Mouse (Mus musculus): Measurements from ENCODE around the gene Clybl. TPM values are rescaled to one million over a fixed set of nuclear protein-coding genes. Genes with fewer than 3 reads are reported as not detected.
A peak's percentile ranks its signal among the peaks of the same experiment; 100 is the strongest.

Gene Clybl
- polyA plus RNA-seq, 1 experiment from 2014 or later: 8.4 TPM

DNA sequence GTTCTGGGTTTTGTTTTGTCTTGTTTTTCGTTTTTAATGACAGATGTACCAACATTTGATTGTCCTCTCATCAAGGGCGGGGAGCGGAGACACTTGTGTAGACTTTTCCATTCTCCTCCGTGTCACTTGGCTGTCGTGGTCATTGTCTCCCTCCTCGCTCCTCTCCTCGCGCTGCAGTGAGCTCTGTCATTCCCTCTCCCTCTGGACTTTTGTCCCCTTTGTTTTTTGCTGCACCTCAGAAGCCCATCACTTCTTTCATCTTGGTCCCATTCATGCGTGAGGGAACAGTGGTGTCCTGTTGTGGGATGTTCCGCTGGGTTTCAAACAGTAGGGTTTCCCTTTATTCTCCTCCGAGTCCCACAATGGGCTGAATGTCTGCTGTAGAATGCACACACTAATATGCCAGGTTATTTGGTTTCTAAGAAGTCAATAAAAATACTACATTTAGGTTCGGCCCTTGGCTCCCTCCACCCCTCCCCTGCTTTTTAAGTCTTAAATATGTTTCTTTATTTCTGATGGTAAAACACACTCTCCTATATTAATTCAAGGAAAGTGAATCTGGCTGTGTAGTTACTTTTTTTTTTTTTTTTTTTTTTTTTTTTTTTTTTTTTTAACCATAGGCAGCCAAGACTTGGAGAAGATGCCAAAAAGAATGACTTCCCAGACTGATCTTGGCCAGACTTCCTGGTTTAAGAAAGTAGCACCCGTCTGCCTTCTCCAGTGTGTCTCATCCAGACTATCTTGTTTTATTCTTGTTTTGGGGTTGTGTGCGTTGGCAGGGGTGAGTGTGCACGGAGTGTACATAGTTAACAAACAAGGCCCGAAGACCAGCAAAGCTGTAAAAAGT, 98.2 kb downstream of the Clybl start:
- peak overlapping the region; percentile 12; the same call in 1 of the 2 replicates for H3K4me2 ChIP-seq (ENCODE audit: low read length)
- no peaks in the 10 kb centered on the region for H3K9me3 ChIP-seq (ENCODE audit: control insufficient read depth, low read length)
- 25% methylated on average over 16 of the region's 16 CpGs for WGBS
- ATAC-seq: peak; percentile 45; the same call in 1 of the 2 replicates
- peaks cover 23% of the 10 kb centered on the region for H3K27me3 ChIP-seq (replicated peaks; ENCODE audit: control insufficient read depth, insufficient read depth, low read length)
- H3K4me3 ChIP-seq (replicated peaks; ENCODE audit: low read length): no peak overlapping the region
- H3K36me3 ChIP-seq (ENCODE audit: control insufficient read depth, insufficient read depth): no peaks in the 10 kb centered on the region
- peaks cover 11% of the 10 kb centered on the region for H3K4me1 ChIP-seq (replicated peaks; ENCODE audit: control insufficient read depth, insufficient read depth, low read length)
- no peak overlapping the region for H3K9ac ChIP-seq (replicated peaks; ENCODE audit: low read depth, low read length)
- no peak overlapping the region for H3K27ac ChIP-seq (ENCODE audit: low read length)

DNA sequence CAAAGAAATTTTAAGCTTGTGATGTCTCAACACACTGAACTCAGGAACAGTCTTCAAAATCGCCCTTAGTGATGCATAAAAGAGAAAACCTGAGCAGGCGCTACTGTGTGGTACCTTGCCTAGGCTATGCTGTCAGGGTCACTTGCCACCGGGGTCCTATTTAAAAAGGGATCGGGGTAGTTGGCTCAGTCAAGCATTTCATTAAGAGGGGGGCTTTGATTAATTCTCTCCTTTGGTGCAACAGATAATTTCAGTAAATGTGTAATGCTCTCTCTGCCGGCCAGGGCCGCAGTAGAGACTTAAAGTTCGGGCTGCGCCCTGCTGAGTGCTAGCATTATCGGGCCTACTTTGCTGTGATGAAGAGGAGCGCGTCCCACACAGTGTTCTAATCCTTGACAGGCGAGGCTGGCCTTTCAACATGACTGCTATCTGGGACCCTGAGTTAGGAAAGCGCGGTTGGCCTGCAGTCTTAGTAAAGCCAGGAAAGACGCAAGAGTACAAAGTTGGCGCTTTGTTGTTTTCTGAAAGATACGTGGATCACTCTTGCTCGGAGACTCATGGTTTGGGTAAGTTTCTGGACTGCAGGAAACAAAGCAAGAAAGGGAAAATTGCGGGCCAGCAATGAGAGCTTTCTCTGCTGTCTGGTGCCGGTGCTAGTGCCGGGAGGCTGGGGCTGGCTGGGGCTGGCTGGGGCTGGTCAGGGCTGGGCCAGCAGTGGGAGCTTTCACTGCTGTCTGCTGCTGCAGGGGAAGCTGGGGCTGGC, 99.0 kb downstream of the Clybl start:
- WGBS: 20% methylated on average over 21 of the region's 21 CpGs
- H3K27ac ChIP-seq (ENCODE audit: low read length): no peak overlapping the region
- no peaks in the 10 kb centered on the region for H3K36me3 ChIP-seq (ENCODE audit: control insufficient read depth, insufficient read depth)
- 0 out of 2 replicates have a peak, but pooled peaks have one; percentile 15 for ATAC-seq
- peaks cover 11% of the 10 kb centered on the region for H3K4me1 ChIP-seq (replicated peaks; ENCODE audit: control insufficient read depth, insufficient read depth, low read length)
- H3K4me2 ChIP-seq (ENCODE audit: low read length): no peak overlapping the region
- H3K9me3 ChIP-seq (ENCODE audit: control insufficient read depth, low read length): no peaks in the 10 kb centered on the region
- no peak overlapping the region for H3K4me3 ChIP-seq (replicated peaks; ENCODE audit: low read length)
- peaks cover 23% of the 10 kb centered on the region for H3K27me3 ChIP-seq (replicated peaks; ENCODE audit: control insufficient read depth, insufficient read depth, low read length)
- H3K9ac ChIP-seq (replicated peaks; ENCODE audit: low read depth, low read length): no peak overlapping the region

GRCm38 (mm10) chr14:122281072-122281634, 99.6 kb downstream of the Clybl start:
- Histone ChIP-seq H3K4me1 (replicated peaks; ENCODE audit: control insufficient read depth, insufficient read depth, low read length) (peaks cover 11% of the 10 kb centered on the region), H3K27me3 (replicated peaks; ENCODE audit: control insufficient read depth, insufficient read depth, low read length) (peaks cover 23% of the 10 kb centered on the region), H3K4me2 (ENCODE audit: low read length) (no peak overlapping the region), H3K27ac (ENCODE audit: low read length) (no peak overlapping the region), H3K9me3 (ENCODE audit: control insufficient read depth, low read length) (no peaks in the 10 kb centered on the region), H3K4me3 (replicated peaks; ENCODE audit: low read length) (no peak overlapping the region), H3K9ac (replicated peaks; ENCODE audit: low read depth, low read length) (no peak overlapping the region), H3K36me3 (ENCODE audit: control insufficient read depth, insufficient read depth) (no peaks in the 10 kb centered on the region)
- WGBS: 43% methylated on average over 9 of the region's 9 CpGs
- no peak for ATAC-seq

- H3K4me1 ChIP-seq (replicated peaks; ENCODE audit: control insufficient read depth, insufficient read depth, low read length): peaks cover 11% of the 10 kb centered on the region
- no peak overlapping the region for H3K9ac ChIP-seq (replicated peaks; ENCODE audit: low read depth, low read length)
- ATAC-seq: no peak
- peaks cover 23% of the 10 kb centered on the region for H3K27me3 ChIP-seq (replicated peaks; ENCODE audit: control insufficient read depth, insufficient read depth, low read length)
- no peaks in the 10 kb centered on the region for H3K9me3 ChIP-seq (ENCODE audit: control insufficient read depth, low read length)
- H3K4me3 ChIP-seq (replicated peaks; ENCODE audit: low read length): no peak overlapping the region
- no peak overlapping the region for H3K27ac ChIP-seq (ENCODE audit: low read length)
- H3K36me3 ChIP-seq (ENCODE audit: control insufficient read depth, insufficient read depth): no peaks in the 10 kb centered on the region
- H3K4me2 ChIP-seq (ENCODE audit: low read length): no peak overlapping the region
- 94% methylated on average over 5 of the region's 5 CpGs for WGBS
These were observed 102.5 kb downstream of the Clybl start for GRCm38 (mm10) chr14:122283959-122284358.

DNA sequence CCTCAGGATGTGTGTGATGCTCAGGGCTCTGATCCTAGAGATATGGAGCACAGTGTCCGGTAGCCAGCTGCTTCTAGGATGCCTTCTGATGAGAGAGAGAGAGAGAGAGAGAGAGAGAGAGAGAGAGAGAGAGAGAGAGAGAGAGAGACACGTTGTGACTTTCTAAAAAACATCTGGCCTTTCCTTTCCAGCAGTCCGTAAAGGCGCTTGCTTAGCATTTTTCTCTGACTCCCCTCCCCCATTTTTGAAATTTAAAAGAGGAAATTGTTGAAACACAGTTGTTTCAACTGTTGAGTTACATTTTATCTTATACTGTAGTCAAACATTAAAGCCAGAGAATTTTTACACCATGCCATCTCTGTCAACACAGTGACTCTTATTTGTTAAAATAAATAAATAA, 114.9 kb downstream of the Clybl start:
- Histone ChIP-seq H3K4me1 (replicated peaks; ENCODE audit: control insufficient read depth, insufficient read depth, low read length) (peaks cover 1% of the 10 kb centered on the region; the same call in 1 of the 2 replicates), H3K36me3 (ENCODE audit: control insufficient read depth, insufficient read depth) (no peaks in the 10 kb centered on the region), H3K4me2 (ENCODE audit: low read length) (no peak overlapping the region), H3K9ac (replicated peaks; ENCODE audit: low read depth, low read length) (no peak overlapping the region), H3K9me3 (ENCODE audit: control insufficient read depth, low read length) (no peaks in the 10 kb centered on the region), H3K4me3 (replicated peaks; ENCODE audit: low read length) (no peak overlapping the region), H3K27ac (ENCODE audit: low read length) (no peak overlapping the region), H3K27me3 (replicated peaks; ENCODE audit: control insufficient read depth, insufficient read depth, low read length) (no peaks in the 10 kb centered on the region)
- no peak for ATAC-seq
- 45% methylated on average over 4 of the region's 4 CpGs for WGBS

DNA sequence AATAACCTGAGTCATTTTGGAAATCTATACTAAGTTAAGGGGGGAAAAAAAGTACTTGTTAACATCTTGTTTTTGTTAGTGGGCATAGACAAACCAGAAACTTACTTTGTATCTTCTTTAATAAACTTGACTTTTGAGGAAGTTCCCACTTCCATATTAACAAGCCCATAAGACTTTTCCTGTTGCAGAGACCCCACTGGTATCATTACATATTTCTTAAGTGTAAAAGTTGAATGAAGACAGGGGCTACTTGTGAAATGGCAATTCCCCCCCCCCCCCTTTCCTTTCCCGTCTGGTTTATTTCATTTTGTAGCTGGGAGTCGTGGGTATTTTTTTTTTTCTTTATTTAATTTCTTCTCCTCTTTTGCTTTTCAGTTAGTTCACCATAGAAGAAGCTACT, 115.4 kb downstream of the Clybl start:
- ATAC-seq: no peak
- Histone ChIP-seq H3K36me3 (ENCODE audit: control insufficient read depth, insufficient read depth) (no peaks in the 10 kb centered on the region), H3K9me3 (ENCODE audit: control insufficient read depth, low read length) (no peaks in the 10 kb centered on the region), H3K4me3 (replicated peaks; ENCODE audit: low read length) (no peak overlapping the region), H3K27ac (ENCODE audit: low read length) (no peak overlapping the region), H3K4me1 (replicated peaks; ENCODE audit: control insufficient read depth, insufficient read depth, low read length) (no peaks in the 10 kb centered on the region), H3K27me3 (replicated peaks; ENCODE audit: control insufficient read depth, insufficient read depth, low read length) (no peaks in the 10 kb centered on the region), H3K9ac (replicated peaks; ENCODE audit: low read depth, low read length) (no peak overlapping the region), H3K4me2 (ENCODE audit: low read length) (no peak overlapping the region)
- 21% methylated on average over 2 of the region's 2 CpGs for WGBS

- Histone ChIP-seq H3K4me3 (replicated peaks; ENCODE audit: low read length) (no peak overlapping the region), H3K4me1 (replicated peaks; ENCODE audit: control insufficient read depth, insufficient read depth, low read length) (no peaks in the 10 kb centered on the region), H3K9ac (replicated peaks; ENCODE audit: low read depth, low read length) (no peak overlapping the region), H3K27me3 (replicated peaks; ENCODE audit: control insufficient read depth, insufficient read depth, low read length) (no peaks in the 10 kb centered on the region), H3K36me3 (ENCODE audit: control insufficient read depth, insufficient read depth) (no peaks in the 10 kb centered on the region), H3K27ac (ENCODE audit: low read length) (no peak overlapping the region), H3K4me2 (ENCODE audit: low read length) (no peak overlapping the region), H3K9me3 (ENCODE audit: control insufficient read depth, low read length) (no peaks in the 10 kb centered on the region)
- WGBS: 15% methylated on average over 11 of the region's 11 CpGs
- no peak for ATAC-seq
These were observed 116.0 kb downstream of the Clybl start for GRCm38 (mm10) chr14:122297386-122298109.

DNA sequence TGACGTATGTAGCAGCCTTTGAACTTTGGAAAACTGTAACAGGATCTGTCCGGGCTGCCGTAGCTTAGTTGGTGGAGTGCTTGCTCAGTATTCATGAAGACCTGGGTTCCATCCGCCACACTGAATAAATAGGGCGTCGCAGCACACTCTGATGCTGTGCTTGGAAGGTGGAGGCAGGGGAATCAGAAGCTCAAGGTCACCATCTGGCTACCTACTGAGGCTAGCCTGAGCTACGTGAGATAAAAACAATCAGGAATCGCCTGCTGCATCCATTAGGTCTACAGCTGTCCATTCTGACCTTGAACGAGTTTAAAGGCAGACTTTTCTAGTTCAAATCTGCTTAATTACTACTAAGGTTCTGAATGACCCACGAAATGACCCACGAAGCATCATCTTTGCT, 118.8 kb downstream of the Clybl start:
- 83% methylated on average over 11 of the region's 11 CpGs for WGBS
- Histone ChIP-seq H3K4me2 (ENCODE audit: low read length) (no peak overlapping the region), H3K4me1 (replicated peaks; ENCODE audit: control insufficient read depth, insufficient read depth, low read length) (no peaks in the 10 kb centered on the region), H3K27me3 (replicated peaks; ENCODE audit: control insufficient read depth, insufficient read depth, low read length) (no peaks in the 10 kb centered on the region), H3K4me3 (replicated peaks; ENCODE audit: low read length) (no peak overlapping the region), H3K9me3 (ENCODE audit: control insufficient read depth, low read length) (no peaks in the 10 kb centered on the region), H3K27ac (ENCODE audit: low read length) (no peak overlapping the region), H3K9ac (replicated peaks; ENCODE audit: low read depth, low read length) (no peak overlapping the region), H3K36me3 (ENCODE audit: control insufficient read depth, insufficient read depth) (no peaks in the 10 kb centered on the region)
- ATAC-seq: no peak

- no peaks in the 10 kb centered on the region for H3K27me3 ChIP-seq (replicated peaks; ENCODE audit: control insufficient read depth, insufficient read depth, low read length)
- no peak overlapping the region for H3K4me3 ChIP-seq (replicated peaks; ENCODE audit: low read length)
- no peak overlapping the region for H3K9ac ChIP-seq (replicated peaks; ENCODE audit: low read depth, low read length)
- 63% methylated on average over 1 of the region's 1 CpGs for WGBS
- no peak for ATAC-seq
- H3K36me3 ChIP-seq (ENCODE audit: control insufficient read depth, insufficient read depth): no peaks in the 10 kb centered on the region
- H3K27ac ChIP-seq (ENCODE audit: low read length): no peak overlapping the region
- H3K9me3 ChIP-seq (ENCODE audit: control insufficient read depth, low read length): no peaks in the 10 kb centered on the region
- H3K4me1 ChIP-seq (replicated peaks; ENCODE audit: control insufficient read depth, insufficient read depth, low read length): no peaks in the 10 kb centered on the region
- no peak overlapping the region for H3K4me2 ChIP-seq (ENCODE audit: low read length)
These were observed 122.3 kb downstream of the Clybl start for GRCm38 (mm10) chr14:122303821-122304220.
